10 mouse cellular contexts compared by ENCODE assay signal in the genomic region with DNA sequence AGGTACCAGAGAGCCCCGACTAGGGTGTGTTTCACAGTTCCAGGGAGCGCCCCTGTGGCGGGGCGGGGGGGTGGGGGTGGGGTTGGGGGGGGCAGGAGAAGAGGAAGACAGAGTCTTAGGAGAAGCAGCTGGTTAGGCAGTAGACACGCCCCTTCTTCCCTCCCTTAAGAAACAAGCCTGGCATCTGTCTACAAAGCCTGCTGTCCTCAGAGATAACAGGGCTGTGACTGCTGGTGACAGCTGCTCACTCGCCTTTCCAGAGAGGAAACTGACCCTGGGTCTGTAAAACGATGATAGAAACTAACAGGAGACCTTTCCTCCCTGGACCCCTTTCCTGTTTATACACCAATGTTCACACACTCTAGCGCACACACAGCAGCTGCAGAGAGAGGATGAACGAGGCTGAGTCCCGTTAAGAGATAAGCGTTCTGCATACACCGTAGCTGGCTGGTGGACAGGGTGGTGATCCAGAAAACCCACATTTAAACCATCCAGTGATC.
A peak's percentile ranks its signal among the peaks of the same experiment; 100 is the strongest.
DNase-seq lines count a peak whose midpoint lies in the region; ATAC-seq lines count a peak whose summit lies in the region.
"Had no signal": no experiment of that assay in that cellular context is flagged by ENCODE, and none has a peak within 500 bp of the region (broad histone marks: within the 10 kb centered on the region; RNA-seq: fewer than 3 reads in every experiment).

No protein-coding gene starts in this region.

- H3K27ac ChIP-seq in neural tube, embryonic 11.5 days (ENCODE audit: low read depth, low read length), result 0 out of 2 replicates have a peak overlapping the region, but pooled peaks have one; percentile 8
- H3K27ac ChIP-seq in neural tube, embryonic 15.5 days (replicated peaks), result no peak overlapping the region
- H3K27ac ChIP-seq: macrophage had no signal

- ATAC-seq in neural tube, embryonic 11.5 days (ENCODE audit: insufficient read depth, low FRiP score, low TSS enrichment), result no peak
- ATAC-seq in neural tube, embryonic 15.5 days (ENCODE audit: low FRiP score), result no peak
- ATAC-seq in granulocyte monocyte progenitor cell, adult 5-6 weeks (replicated peaks; ENCODE audit: poor library complexity, severe bottlenecking), result peak; percentile 70
- ATAC-seq in megakaryocyte, adult 5-6 weeks (ENCODE audit: poor library complexity, severe bottlenecking), result peak; percentile 40
- ATAC-seq: Patski had no signal

- H3K4me1 ChIP-seq in neural tube, embryonic 11.5 days (ENCODE audit: control insufficient read depth, insufficient read depth, low read length), result peaks cover 11% of the 10 kb centered on the region
- H3K4me1 ChIP-seq in neural tube, embryonic 15.5 days, result peaks cover 25% of the 10 kb centered on the region

- H3K36me3 ChIP-seq in neural tube, embryonic 11.5 days (ENCODE audit: control insufficient read depth, insufficient read depth, low read length), result no peaks in the 10 kb centered on the region
- H3K36me3 ChIP-seq in neural tube, embryonic 15.5 days, result no peaks in the 10 kb centered on the region

- no peak overlapping the region for H3K4me3 ChIP-seq in neural tube, embryonic 11.5 days (ENCODE audit: low read depth, low read length)
- no peak overlapping the region for H3K4me3 ChIP-seq in neural tube, embryonic 15.5 days (replicated peaks)

- 37% methylated on average over 12 of the region's 12 CpGs for WGBS in neural tube, embryonic 11.5 days
- 27% methylated on average over 12 of the region's 12 CpGs for WGBS in neural tube, embryonic 15.5 days

- H3K9ac ChIP-seq in neural tube, embryonic 11.5 days (ENCODE audit: low read length), result no peak overlapping the region
- no peak overlapping the region for H3K9ac ChIP-seq in neural tube, embryonic 15.5 days (replicated peaks)

- H3K4me2 ChIP-seq in neural tube, embryonic 11.5 days (ENCODE audit: low read depth), result no peak overlapping the region
- H3K4me2 ChIP-seq in neural tube, embryonic 15.5 days, result no peak overlapping the region

- H3K27me3 ChIP-seq in neural tube, embryonic 11.5 days (ENCODE audit: control insufficient read depth, insufficient read depth, low read length), result no peaks in the 10 kb centered on the region
- H3K27me3 ChIP-seq in neural tube, embryonic 15.5 days (replicated peaks), result no peaks in the 10 kb centered on the region
- H3K27me3 ChIP-seq: Patski had no signal

- no peaks in the 10 kb centered on the region for H3K9me3 ChIP-seq in neural tube, embryonic 11.5 days (ENCODE audit: control insufficient read depth, low read length)
- H3K9me3 ChIP-seq in neural tube, embryonic 15.5 days (replicated peaks), result no peaks in the 10 kb centered on the region

- DNase-seq in neural tube, embryonic 11.5 days (ENCODE audit: low spot score), result peak; percentile 21
- DNase-seq in kidney, postnatal 10 days, result peak; percentile 64
- DNase-seq in layer of hippocampus, adult 9-10 months (ENCODE audit: low spot score), result no peak
- no peak for DNase-seq in cerebellum, postnatal 25 days
- no peak for DNase-seq in urinary bladder, adult 2 months (ENCODE audit: low spot score)

Comparison
In these comparisons a context has a peak if more than half of its experiments do, and no peak if none do; other contexts are left out.
1. ATAC-seq: peak in granulocyte monocyte progenitor cell, adult 5-6 weeks (single experiment) and megakaryocyte, adult 5-6 weeks (single experiment); none in neural tube, embryonic 11.5 days (single experiment) and neural tube, embryonic 15.5 days (single experiment).
2. DNase-seq: peak in neural tube, embryonic 11.5 days (single experiment) and kidney, postnatal 10 days (single experiment); none in layer of hippocampus, adult 9-10 months (single experiment), cerebellum, postnatal 25 days (0 of 2) and urinary bladder, adult 2 months (single experiment).